Mouse (Mus musculus) Patski (cell line): ENCODE results near the gene Nit1. TPM values are rescaled to one million over a fixed set of nuclear protein-coding genes. Genes with fewer than 3 reads are reported as not detected.
"Not testable (repeated sequence)": the region's sequence is repeated elsewhere in the genome, so short reads cannot be mapped to it uniquely, and the experiment has no call there.

Experiments used
- ATAC-seq: fragments of 100-300 bp; one replicate; pipeline ENCODE4 v1.8.0; 2021
- CTCF ChIA-PET: fragments of 350-600 bp; sonication (Branson Sonifier 250); formaldehyde crosslinking; loops from one replicate; lab custom pipeline; 2022; ENCODE audit warnings: inconsistent platforms; lab: Charles Lee
- POLR2A ChIA-PET: fragments of 350-600 bp; sonication (Branson Sonifier 250); formaldehyde crosslinking; loops from one replicate; lab custom pipeline; 2022; ENCODE audit warnings: antibody characterized with exemption, inconsistent platforms; lab: Charles Lee
- DNase-seq: peaks from one replicate; pipeline ENCODE4 v3.0.0-alpha.2; 2011; ENCODE audit warnings: low read depth, low spot score
- H3K27me3 ChIP-seq: fragments of 371-371 bp; one replicate; pipeline ENCODE4 v1.5.1; 2021
- CTCF ChIP-seq: fragments of 100-300 bp; IDR thresholded peaks from one replicate; pipeline ENCODE4 v1.5.1; 2021
- in situ Hi-C: fragments of 300-500 bp; cut with MboI; formaldehyde crosslinking; loops from 3 replicates; pipeline ENCODE4 v1.11.1; 2018; ENCODE audit warnings: low pct_unique_long_range_greater_than_20kb, mixed read lengths
- polyA plus RNA-seq: library from polyadenylated mRNA; unstranded; gene quantifications from one replicate; pipeline ENCODE4 v1.2.3, GENCODE M21; 2021

The Nit1 gene
- polyA plus RNA-seq, 1 experiment from 2014 or later, result 74.1 TPM

- no peak for TF ChIP-seq CTCF
- in situ Hi-C loops, result no loop called here
- DNase-seq (no peak), ATAC-seq (peak; percentile 17)
- ChIA-PET CTCF (interaction anchor here (0.6 to 1.9 kb wide), 4 partner anchors 22 to 218 kb away, joined by 3 to 4 read pairs (median 4); no protein-coding TSS in a partner anchor), POLR2A (interaction anchor here (1.5 to 1.9 kb wide), 2 partner anchors 16 kb away, joined by 6 to 10 read pairs; partner anchors contain the start of genes Nit1 and Pfdn2)
- no peaks in the 10 kb centered on the region for H3K27me3 ChIP-seq
Measured at GRCm38 (mm10) chr1:171329433-171330215, 15.8 kb downstream of the Nit1 start.

- CTCF ChIA-PET, result interaction anchor here (0.9 to 2.0 kb wide), 9 partner anchors 9 to 173 kb away, joined by 3 to 4 read pairs (median 4); partner anchors contain the start of genes Nit1 and Pfdn2
- ATAC-seq, result peak; percentile 91
- in situ Hi-C loops, result no loop called here
- no peaks in the 10 kb centered on the region for H3K27me3 ChIP-seq
- POLR2A ChIA-PET, result interaction anchor here (1.1 to 1.9 kb wide), 2 partner anchors 16 to 59 kb away, joined by 3 to 10 read pairs; partner anchors contain the start of genes B4galt3, Nit1 and Pfdn2
- TF ChIP-seq CTCF, result no peak
- DNase-seq, result peak; percentile 68
Measured at GRCm38 (mm10) chr1:171328839-171329432, 16.5 kb downstream of the Nit1 start, which contains the start of gene Dedd. Gene Dedd (plus strand): TSS chr1:171329145.

GRCm38 (mm10) chr1:171328244-171328643, 17.2 kb downstream of the Nit1 start:
- DNase-seq, result no peak
- no peak for TF ChIP-seq CTCF

GRCm38 (mm10) chr1:171326588-171326987, 18.9 kb downstream of the Nit1 start:
- POLR2A ChIA-PET, in situ Hi-C loops, ATAC-seq, DNase-seq, H3K27me3 ChIP-seq: not testable (repeated sequence)
- CTCF ChIA-PET, result interaction anchor here (1.3 to 2.0 kb wide), 2 partner anchors 16 to 32 kb away, joined by 4 read pairs; no protein-coding TSS in a partner anchor

More at GRCm38 (mm10) chr1:171328244-171328643, 17.2 kb downstream of the Nit1 start:
- ChIA-PET POLR2A (interaction anchor here (0.5 to 1.9 kb wide), 3 partner anchors 17 to 58 kb away, joined by 3 to 10 read pairs (median 3); partner anchors contain the start of genes B4galt3, Nit1 and Pfdn2), CTCF (interaction anchor here (0.9 to 2.0 kb wide), 9 partner anchors 10 to 173 kb away, joined by 3 to 4 read pairs (median 4); partner anchors contain the start of genes Nit1 and Pfdn2)
- in situ Hi-C loops, result no loop called here
- ATAC-seq, result no peak
- no peaks in the 10 kb centered on the region for H3K27me3 ChIP-seq

GRCm38 (mm10) chr1:171325571-171325970, 19.9 kb downstream of the Nit1 start:
- in situ Hi-C loops, result no loop called here
- no peak for DNase-seq
- TF ChIP-seq CTCF, result no peak
- ChIA-PET POLR2A (no interaction called here), CTCF (interaction anchor here (1.4 to 5.4 kb wide), 2 partner anchors 32 to 62 kb away, joined by 3 to 37 read pairs; no protein-coding TSS in a partner anchor)
- no peaks in the 10 kb centered on the region for H3K27me3 ChIP-seq
- no peak for ATAC-seq

- CTCF ChIA-PET, result interaction anchor here (0.9 to 5.4 kb wide), 4 partner anchors 10 to 148 kb away, joined by 3 to 37 read pairs (median 4); no protein-coding TSS in a partner anchor
- no peaks in the 10 kb centered on the region for H3K27me3 ChIP-seq
- peak; percentile 54 for ATAC-seq
- POLR2A ChIA-PET, result interaction anchor here (1.8 kb wide), 1 partner anchor 36 kb away, joined by 6 read pairs; no protein-coding TSS in a partner anchor
- in situ Hi-C loops, result loop anchor here (5.0 kb wide), 1 partner anchor 35 kb away; no protein-coding TSS in a partner anchor
- TF ChIP-seq CTCF, result no peak
- DNase-seq, result no peak
Measured at GRCm38 (mm10) chr1:171322012-171322411, 23.4 kb downstream of the Nit1 start.

GRCm38 (mm10) chr1:171321415-171321814, 24.0 kb downstream of the Nit1 start:
- TF ChIP-seq CTCF, result peak; percentile 55
- no peak for DNase-seq
- POLR2A ChIA-PET, result interaction anchor here (0.6 to 1.8 kb wide), 2 partner anchors 37 to 203 kb away, joined by 3 to 6 read pairs; no protein-coding TSS in a partner anchor
- H3K27me3 ChIP-seq, result no peaks in the 10 kb centered on the region
- ATAC-seq, result no peak
- in situ Hi-C loops, result loop anchor here (5.0 kb wide), 1 partner anchor 36 kb away; no protein-coding TSS in a partner anchor
- CTCF ChIA-PET, result interaction anchor here (0.8 to 5.4 kb wide), 5 partner anchors 11 to 148 kb away, joined by 3 to 37 read pairs (median 4); no protein-coding TSS in a partner anchor

GRCm38 (mm10) chr1:171320151-171320550, 25.3 kb downstream of the Nit1 start:
- in situ Hi-C loops, result loop anchor here (5.0 kb wide), 1 partner anchor 37 kb away; no protein-coding TSS in a partner anchor
- DNase-seq (no peak), ATAC-seq (no peak)
- POLR2A ChIA-PET, result no interaction called here
- CTCF ChIA-PET, result interaction anchor here (1.7 to 1.9 kb wide), 2 partner anchors 11 to 38 kb away, joined by 7 to 8 read pairs; no protein-coding TSS in a partner anchor
- no peak for TF ChIP-seq CTCF
- no peaks in the 10 kb centered on the region for H3K27me3 ChIP-seq

GRCm38 (mm10) chr1:171319748-171320147, 25.7 kb downstream of the Nit1 start:
- in situ Hi-C loops, result loop anchor here (5.0 kb wide), 1 partner anchor 38 kb away; no protein-coding TSS in a partner anchor
- ChIA-PET CTCF (interaction anchor here (1.7 to 1.9 kb wide), 2 partner anchors 11 to 38 kb away, joined by 7 to 8 read pairs; no protein-coding TSS in a partner anchor), POLR2A (no interaction called here)
- H3K27me3 ChIP-seq, result no peaks in the 10 kb centered on the region
- TF ChIP-seq CTCF, result no peak
- DNase-seq (no peak), ATAC-seq (no peak)
